Mouse (Mus musculus): Measurements from ENCODE around the gene Olfr311. TPM values are rescaled to one million over a fixed set of nuclear protein-coding genes. Genes with fewer than 3 reads are reported as not detected.

The Olfr311 gene
- total and polyA plus RNA-seq, 3 experiments: not detected

GRCm38 (mm10) chr11:58860744-58861143 is 21.7 kb downstream of the Olfr311 start:
- no peak overlapping the region for H3K27ac ChIP-seq (ENCODE audit: control insufficient read depth, low read depth, low read length)
- DNase-seq (ENCODE audit: low read depth, low spot score): no peak
- no peaks in the 10 kb centered on the region for H3K79me2 ChIP-seq (ENCODE audit: control insufficient read depth, insufficient read depth, low read length, poor library complexity)
- no peaks in the 10 kb centered on the region; the same call in 1 of the 2 replicates for H3K9me3 ChIP-seq (replicated peaks; ENCODE audit: insufficient read depth, low read length)
- H3K4me3 ChIP-seq (ENCODE audit: control insufficient read depth in 1 of 2, insufficient read depth in 1 of 2, low read depth in 2 of 2, low read length in 2 of 2): no peak overlapping the region
- H3K9ac ChIP-seq (ENCODE audit: control insufficient read depth, low read depth, low read length, poor library complexity, severe bottlenecking): no peak overlapping the region
- peaks cover 0 to 30% of the 10 kb centered on the region in 2 experiments; a peak in 2 of 4 replicates for H3K36me3 ChIP-seq (ENCODE audit: control insufficient read depth in 1 of 2, insufficient read depth in 2 of 2, low read length in 2 of 2)
- no peaks in the 10 kb centered on the region for H3K4me1 ChIP-seq (ENCODE audit: control insufficient read depth in 1 of 2, insufficient read depth in 2 of 2, low read length in 2 of 2)
- TF ChIP-seq MAZ (IDR thresholded peaks at IDR 0.05; ENCODE audit: low read depth, low read length) (no peak), MYB (IDR thresholded peaks at IDR 0.05; ENCODE audit: low read depth, low read length) (no peak)
- no peaks in the 10 kb centered on the region for H3K27me3 ChIP-seq (ENCODE audit: control insufficient read depth in 1 of 2, insufficient read depth in 2 of 2, low read length in 2 of 2)

- H3K36me3 ChIP-seq (ENCODE audit: control insufficient read depth in 1 of 2, insufficient read depth in 2 of 2, low read length in 2 of 2): peaks cover 0 to 6% of the 10 kb centered on the region in 2 experiments; a peak in 2 of 4 replicates
- H3K27ac ChIP-seq (ENCODE audit: control insufficient read depth, low read depth, low read length): peak within 1 kb of the TSS; percentile 74
- peaks cover 5% of the 10 kb centered on the region for H3K79me2 ChIP-seq (ENCODE audit: control insufficient read depth, insufficient read depth, low read length, poor library complexity)
- peak within 1 kb of the TSS; percentile 90 for H3K9ac ChIP-seq (ENCODE audit: control insufficient read depth, low read depth, low read length, poor library complexity, severe bottlenecking)
- peak; percentile 93 for DNase-seq (ENCODE audit: low read depth, low spot score)
- peak within 1 kb of the TSS; percentile 57 to 97 for H3K4me3 ChIP-seq (ENCODE audit: control insufficient read depth in 1 of 2, insufficient read depth in 1 of 2, low read depth in 2 of 2, low read length in 2 of 2)
- H3K9me3 ChIP-seq (replicated peaks; ENCODE audit: insufficient read depth, low read length): no peaks in the 10 kb centered on the region
- H3K27me3 ChIP-seq (ENCODE audit: control insufficient read depth in 1 of 2, insufficient read depth in 2 of 2, low read length in 2 of 2): no peaks in the 10 kb centered on the region
- H3K4me1 ChIP-seq (ENCODE audit: control insufficient read depth in 1 of 2, insufficient read depth in 2 of 2, low read length in 2 of 2): peaks cover 3 to 7% of the 10 kb centered on the region in 2 experiments
- TF ChIP-seq TBP (IDR thresholded peaks at IDR 0.05; ENCODE audit: low read depth, low read length): peak; percentile 91
- TF ChIP-seq NELFE (IDR thresholded peaks at IDR 0.05; ENCODE audit: low read depth, low read length): peak; percentile 91
- 0 out of 2 replicates have a peak, but pooled peaks have one; percentile 2 for TF ChIP-seq GATA1 (IDR thresholded peaks at IDR 0.05; ENCODE audit: low read depth, low read length)
- no peak for TF ChIP-seq CHD1 (IDR thresholded peaks at IDR 0.05; ENCODE audit: low read depth, low read length)
- peak; percentile 85 for TF ChIP-seq HCFC1 (IDR thresholded peaks at IDR 0.05; ENCODE audit: low read depth, low read length)
- TF ChIP-seq MAZ (IDR thresholded peaks at IDR 0.05; ENCODE audit: low read depth, low read length): peak; percentile 47; the same call in 1 of the 2 replicates
- peak; percentile 65; the same call in 1 of the 2 replicates for TF ChIP-seq MXI1 (IDR thresholded peaks at IDR 0.05; ENCODE audit: low read depth, low read length)
- no peak for TF ChIP-seq RCOR1 (IDR thresholded peaks at IDR 0.05; ENCODE audit: low read depth, low read length)
- TF ChIP-seq ZNF384 (IDR thresholded peaks at IDR 0.05; ENCODE audit: low read depth, low read length): peak; percentile 69
- TF ChIP-seq UBTF (IDR thresholded peaks at IDR 0.05; ENCODE audit: borderline replicate concordance, insufficient read depth, low read depth, low read length): no peak
- TF ChIP-seq ZMIZ1 (IDR thresholded peaks at IDR 0.05; ENCODE audit: low read depth, low read length): peak; percentile 75; the same call in 1 of the 2 replicates
- no peak for TF ChIP-seq GABPA (IDR thresholded peaks at IDR 0.05; ENCODE audit: low read depth, low read length)
- TF ChIP-seq ZKSCAN1 (IDR thresholded peaks at IDR 0.05; ENCODE audit: low read depth, low read length): no peak
- TF ChIP-seq USF1 (IDR thresholded peaks at IDR 0.05; ENCODE audit: low read depth, low read length): no peak
- TF ChIP-seq KAT2A (conservative IDR thresholded peaks at IDR 0.05; ENCODE audit: low read depth, low read length): no peak; the same call in 1 of the 2 replicates
- TF ChIP-seq BHLHE40 (IDR thresholded peaks at IDR 0.05; ENCODE audit: borderline replicate concordance, low read depth, low read length): no peak
- TF ChIP-seq NRF1 (IDR thresholded peaks at IDR 0.05; ENCODE audit: insufficient read depth, low read depth, low read length, poor library complexity, severe bottlenecking): no peak
- TF ChIP-seq CTCF (IDR thresholded peaks at IDR 0.05 in 2 of 3, conservative IDR thresholded peaks at IDR 0.05 in 1 of 3; ENCODE audit: control insufficient read depth in 1 of 3, insufficient read depth in 1 of 3, low read depth in 2 of 3, low read length in 3 of 3, poor library complexity in 1 of 3, severe bottlenecking in 1 of 3): no peak
- no peak for TF ChIP-seq USF2 (IDR thresholded peaks at IDR 0.05; ENCODE audit: borderline replicate concordance in 1 of 2, insufficient read depth in 1 of 2, low read depth in 1 of 2, low read length in 2 of 2)
- TF ChIP-seq RAD21 (IDR thresholded peaks at IDR 0.05; ENCODE audit: low read depth, low read length): no peak
- no peak for TF ChIP-seq MAFK (IDR thresholded peaks at IDR 0.05; ENCODE audit: borderline replicate concordance, low read depth, low read length)
- no peak for TF ChIP-seq ZC3H11A (IDR thresholded peaks at IDR 0.05; ENCODE audit: low read depth, low read length)
- peak; percentile 91 for TF ChIP-seq ELF1 (IDR thresholded peaks at IDR 0.05; ENCODE audit: low read depth, low read length)
- 0 out of 2 replicates have a peak, but pooled peaks have one; percentile 49 for TF ChIP-seq MAX (IDR thresholded peaks at IDR 0.05; ENCODE audit: low read length)
- no peak for TF ChIP-seq MYC (IDR thresholded peaks at IDR 0.05; ENCODE audit: low read depth, low read length)
- peak; percentile 41; the same call in 1 of the 2 replicates for TF ChIP-seq ETS1 (IDR thresholded peaks at IDR 0.05; ENCODE audit: low read depth, low read length)
- no peak for TF ChIP-seq SMC3 (IDR thresholded peaks at IDR 0.05; ENCODE audit: low read depth, low read length)
- TF ChIP-seq TAL1 (IDR thresholded peaks at IDR 0.05; ENCODE audit: low read length): no peak
Observed at GRCm38 (mm10) chr11:58867039-58867953, 28.2 kb downstream of the Olfr311 start, which contains the start of gene 2810021J22Rik. Gene 2810021J22Rik, plus strand, starts transcription at chr11:58867216.

Measured in MEL (cell line).